Mouse (Mus musculus) inflammation-experienced regulatory T-cells, adult 6 months (primary cell): ENCODE measurements at regions not wholly inside any gene's neighbourhood (a gene's known extent, or its start where the extent isn't known, plus 50 kb on each side); places are given as distances from the start of the nearest gene placed in this dataset.

ENCODE experiments used
- ATAC-seq: one replicate; pipeline ENCODE4 v1.8.0; 2017

GRCm38 (mm10) chr9:84936291-84937055, 376.1 kb upstream of the Gm11114 start:
- ATAC-seq, result no peak

GRCm38 (mm10) chr9:84966558-84967154, 345.9 kb upstream of the Gm11114 start:
- no peak for ATAC-seq

- ATAC-seq, result peak; percentile 45
Measured at GRCm38 (mm10) chr9:84969975-84970608, 342.5 kb upstream of the Gm11114 start.

GRCm38 (mm10) chr9:84977470-84977869, 335.1 kb upstream of the Gm11114 start:
- ATAC-seq, result no peak

GRCm38 (mm10) chr9:85003414-85003813, 309.2 kb upstream of the Gm11114 start:
- no peak for ATAC-seq

- peak; percentile 80 for ATAC-seq
Measured at GRCm38 (mm10) chr9:85011361-85011760, 301.2 kb upstream of the Gm11114 start.

GRCm38 (mm10) chr9:85048112-85048978, 264.2 kb upstream of the Gm11114 start:
- no peak for ATAC-seq

- ATAC-seq, result no peak
Measured at GRCm38 (mm10) chr9:85052526-85052925, 260.0 kb upstream of the Gm11114 start.

- no peak for ATAC-seq
Measured at GRCm38 (mm10) chr9:85079975-85080374, 232.6 kb upstream of the Gm11114 start.

- no peak for ATAC-seq
Measured at GRCm38 (mm10) chr9:85088556-85089338, 223.8 kb upstream of the Gm11114 start.

GRCm38 (mm10) chr9:85090297-85090696, 222.3 kb upstream of the Gm11114 start:
- no peak for ATAC-seq

- peak; percentile 58 for ATAC-seq
Measured at GRCm38 (mm10) chr9:85095234-85095633, 217.3 kb upstream of the Gm11114 start.

GRCm38 (mm10) chr9:85096520-85096919, 216.1 kb upstream of the Gm11114 start:
- peak; percentile 71 for ATAC-seq

- no peak for ATAC-seq
Measured at GRCm38 (mm10) chr9:85112928-85113327, 199.6 kb upstream of the Gm11114 start.

- no peak for ATAC-seq
Measured at GRCm38 (mm10) chr9:85114234-85114633, 198.3 kb upstream of the Gm11114 start.

GRCm38 (mm10) chr9:85120061-85120460, 192.5 kb upstream of the Gm11114 start:
- ATAC-seq, result peak; percentile 84

- no peak for ATAC-seq
Measured at GRCm38 (mm10) chr9:85121059-85121458, 191.5 kb upstream of the Gm11114 start.

- ATAC-seq, result peak; percentile 27
Measured at GRCm38 (mm10) chr9:85123706-85124105, 188.9 kb upstream of the Gm11114 start.

GRCm38 (mm10) chr9:85125775-85126174, 186.8 kb upstream of the Gm11114 start:
- ATAC-seq, result peak; percentile 69

GRCm38 (mm10) chr9:85126541-85126940, 186.0 kb upstream of the Gm11114 start:
- ATAC-seq, result no peak

GRCm38 (mm10) chr9:85127107-85127506, 185.5 kb upstream of the Gm11114 start:
- no peak for ATAC-seq

GRCm38 (mm10) chr9:85134900-85135299, 177.7 kb upstream of the Gm11114 start:
- ATAC-seq, result no peak
